Mouse (Mus musculus) cerebral cortex, adult 2 months (tissue): ENCODE results near the gene Sgsm3.

Experiments
- WGBS: fragments of 180-500 bp; shearing (Covaris S2); methylation state at CpG from one replicate; pipeline ENCODE4 v1.1.7; 2018; 5-methylcytosine and 5-hydroxymethylcytosine counted together

Sgsm3 gene

DNA sequence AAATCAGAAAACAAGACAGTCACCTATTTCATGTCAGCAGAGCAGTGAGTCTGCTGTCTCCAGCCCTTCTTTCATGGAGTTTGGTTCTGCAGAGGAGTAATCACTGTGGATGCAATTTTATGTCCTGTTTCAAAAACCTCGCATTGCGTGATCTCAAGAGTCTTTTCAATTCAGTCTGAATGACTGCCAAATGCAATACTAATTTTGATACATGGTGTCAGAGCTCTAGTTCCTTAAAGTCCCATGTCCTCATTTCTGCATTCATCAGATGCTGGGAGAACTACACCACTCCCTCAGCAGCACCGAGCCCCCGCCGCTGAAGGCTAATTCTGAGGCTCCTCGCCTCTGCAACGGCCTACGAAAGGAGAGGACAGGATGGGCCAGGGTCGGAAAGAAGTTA lies 46.3 kb downstream of the Sgsm3 start:
- WGBS = 51% methylated on average over 9 of the region's 9 CpGs

DNA sequence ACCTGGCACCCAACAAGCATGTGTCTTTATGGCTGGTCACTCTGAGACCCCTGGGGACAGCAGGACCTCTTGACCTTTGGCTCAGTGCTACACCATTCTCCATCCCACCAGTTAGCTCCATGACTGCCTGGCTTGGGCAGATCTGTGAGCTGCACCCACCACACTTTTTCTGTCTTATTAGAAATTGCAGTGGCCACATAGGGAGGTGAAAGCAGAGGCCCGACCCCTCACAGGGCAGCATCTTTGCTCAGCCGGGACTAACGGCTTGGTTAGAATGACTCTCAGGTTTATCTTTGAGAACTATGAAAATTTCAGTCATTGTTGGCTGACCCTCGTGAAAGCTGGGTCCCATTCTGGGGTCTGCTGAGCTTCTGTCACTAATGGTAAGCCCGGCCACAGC lies 49.3 kb downstream of the Sgsm3 start:
- 82% methylated on average over 5 of the region's 5 CpGs for WGBS

DNA sequence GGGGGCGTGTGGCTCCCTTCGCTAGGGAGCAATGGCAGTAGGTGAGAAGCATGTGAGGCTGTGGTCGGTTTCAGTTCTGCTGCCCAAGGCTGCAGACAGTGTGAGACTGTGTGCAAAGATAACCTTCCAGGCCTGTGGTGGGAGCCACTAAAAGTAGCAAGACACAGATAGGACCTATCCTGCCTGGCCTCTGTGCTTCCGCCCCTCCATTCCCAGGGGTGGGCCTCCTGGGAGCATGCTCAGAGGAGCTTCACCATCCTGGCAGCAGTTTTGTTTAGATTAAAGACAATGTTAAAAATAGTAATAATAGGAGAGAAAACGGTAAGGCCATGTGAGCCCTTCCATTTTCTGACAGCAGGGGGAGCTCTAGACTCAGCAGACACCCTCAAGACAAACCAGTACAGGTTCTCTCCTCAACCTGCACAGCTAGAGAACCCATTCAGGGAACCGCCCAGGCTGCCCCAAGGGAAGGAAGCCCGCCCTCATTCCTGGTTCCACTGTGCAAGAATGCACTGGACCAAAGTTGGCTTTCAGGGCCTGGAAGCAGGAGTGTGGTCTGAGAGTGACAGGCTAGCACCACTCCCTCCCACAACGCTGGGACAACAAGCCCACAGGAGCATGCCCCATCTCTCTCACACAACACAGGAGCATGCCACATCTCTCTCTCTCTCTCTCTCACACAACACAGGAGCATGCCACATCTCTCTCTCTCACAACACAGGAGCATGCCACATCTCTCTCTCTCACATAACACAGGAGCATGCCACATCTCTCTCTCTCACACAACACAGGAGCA lies 50.0 kb downstream of the Sgsm3 start:
- WGBS = 27% methylated on average over 8 of the region's 8 CpGs

DNA sequence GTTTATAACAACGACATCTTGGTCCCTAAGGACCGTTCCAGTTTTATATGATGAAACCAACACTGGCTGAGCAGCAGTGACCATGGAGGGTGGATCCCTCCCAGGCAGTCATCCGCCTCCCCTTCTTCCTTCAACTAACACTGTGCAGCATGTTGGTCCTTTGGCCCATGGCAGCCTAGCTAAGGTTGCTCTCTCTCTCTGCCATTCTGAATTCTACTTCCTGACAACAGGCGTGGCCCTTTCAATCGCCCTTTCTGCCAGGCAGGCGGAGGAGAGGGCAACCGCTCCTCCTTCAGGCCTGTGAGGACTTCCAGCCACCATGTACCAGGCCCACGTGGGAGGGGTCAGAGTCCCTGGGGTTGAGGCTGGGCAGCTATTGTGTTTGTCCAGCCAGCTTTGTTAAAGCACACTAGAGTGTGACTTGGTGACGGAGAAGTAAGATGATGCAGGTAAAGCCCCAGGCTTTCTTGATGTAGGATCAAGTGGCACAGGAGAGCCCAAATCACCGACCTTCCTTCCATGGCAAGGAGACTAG lies 53.4 kb downstream of the Sgsm3 start:
- WGBS = 85% methylated on average over 10 of the region's 10 CpGs

DNA sequence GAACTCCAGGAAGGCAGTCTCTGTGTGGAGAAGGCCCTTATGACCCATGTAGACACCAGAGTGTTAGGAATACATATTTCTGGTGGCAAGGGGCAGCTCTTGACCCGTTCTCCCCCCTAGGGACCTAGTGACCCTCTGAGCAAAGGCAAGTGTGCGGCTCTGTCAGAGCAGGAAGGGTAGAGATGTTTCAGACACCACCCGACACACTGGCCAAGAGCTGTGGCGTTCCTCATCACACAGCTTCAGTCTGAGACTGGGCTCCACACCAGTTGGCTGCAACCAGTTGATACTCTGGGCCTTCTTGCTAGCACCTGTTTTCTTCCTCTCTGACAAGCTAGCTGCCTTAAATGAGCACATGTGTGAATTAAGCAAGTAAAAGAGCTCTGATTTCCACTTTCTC lies 54.0 kb downstream of the Sgsm3 start:
- WGBS = 70% methylated on average over 4 of the region's 4 CpGs

DNA sequence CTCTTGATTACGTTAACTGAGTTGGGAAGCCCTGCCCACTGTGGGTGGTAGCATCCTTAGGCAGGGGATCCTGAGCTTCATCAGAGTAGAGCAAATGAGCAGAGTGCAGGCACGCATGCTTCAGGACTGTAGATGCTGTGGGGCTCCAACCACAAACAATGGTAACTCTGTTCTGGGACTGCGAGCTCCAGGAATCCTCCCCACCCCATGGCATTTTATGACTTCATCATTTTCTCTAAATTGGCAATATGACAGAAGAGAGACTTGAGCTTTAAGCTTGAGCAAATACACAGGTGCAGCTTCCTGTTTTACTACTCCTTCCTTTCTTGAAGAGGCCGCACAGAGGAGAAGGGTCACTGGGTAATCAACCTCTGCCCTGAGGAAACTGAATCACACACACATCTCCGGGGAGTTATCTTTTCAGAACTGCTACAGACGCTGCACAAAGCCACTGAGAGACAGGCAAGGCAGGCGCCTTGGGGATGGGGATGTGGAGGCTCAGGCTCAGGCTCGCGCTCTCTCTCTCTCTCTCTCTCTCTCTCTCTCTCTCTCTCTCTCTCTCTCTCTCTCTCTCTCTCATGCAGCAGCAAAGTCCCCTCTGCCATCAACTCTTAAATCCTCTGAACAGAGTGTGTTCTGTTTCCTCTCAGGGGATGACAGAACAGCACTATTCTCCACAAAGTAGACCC lies 55.5 kb downstream of the Sgsm3 start:
- WGBS = 48% methylated on average over 9 of the region's 9 CpGs

DNA sequence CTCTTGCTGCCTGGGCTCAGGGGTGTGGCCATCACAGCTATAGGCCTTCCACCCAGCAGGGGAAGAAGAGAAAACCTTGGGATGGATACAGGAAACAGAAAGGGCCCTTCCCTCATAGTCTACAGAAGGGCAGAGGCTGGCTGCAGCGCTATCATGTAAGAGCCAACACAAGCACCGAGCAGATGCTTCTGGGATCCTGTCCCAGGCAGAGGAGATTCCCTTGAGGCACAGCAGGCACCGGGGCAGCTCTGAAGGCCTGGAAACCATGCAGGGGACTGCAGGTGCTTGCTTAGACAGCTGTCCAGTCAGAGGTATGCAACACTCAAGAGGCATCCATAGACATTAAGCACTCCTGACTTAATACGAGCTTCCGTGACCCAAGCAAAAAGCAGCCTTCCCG lies 56.6 kb downstream of the Sgsm3 start:
- WGBS = 67% methylated on average over 6 of the region's 6 CpGs

DNA sequence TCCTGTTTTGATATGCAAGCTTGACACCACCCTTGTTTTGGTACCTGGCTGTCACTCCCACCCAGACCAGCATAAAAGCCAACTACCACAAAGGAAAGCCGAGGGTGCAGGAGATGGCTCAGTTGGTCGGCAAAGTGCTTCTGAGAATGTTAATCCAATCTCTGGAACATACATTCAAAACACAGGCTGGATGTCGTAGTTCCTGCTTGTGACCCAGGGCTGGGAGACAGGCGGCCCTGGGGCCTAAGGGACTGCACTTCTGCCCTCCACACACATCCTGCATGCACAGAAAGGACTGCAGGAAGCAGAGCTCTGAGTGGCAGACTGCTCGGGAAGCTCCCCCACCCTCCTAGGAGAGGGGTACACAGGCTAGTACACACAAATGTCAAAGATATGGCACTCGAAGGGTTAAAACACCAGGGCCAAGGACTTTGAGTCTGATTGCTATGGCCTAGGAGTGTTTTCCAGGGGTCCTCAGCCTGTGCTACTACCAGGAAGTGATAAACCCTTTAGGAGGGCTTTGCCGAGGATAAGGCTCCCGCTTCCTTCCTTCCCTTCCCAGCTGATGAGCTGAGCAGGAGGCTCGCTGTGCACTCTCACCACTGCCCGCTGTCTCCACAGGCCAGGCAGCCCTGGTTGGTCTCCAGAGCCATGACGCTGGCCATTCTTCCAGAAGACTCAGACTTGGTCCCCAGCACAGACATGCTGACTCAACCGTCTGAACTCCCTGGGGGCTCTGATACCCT lies 58.0 kb downstream of the Sgsm3 start:
- 78% methylated on average over 12 of the region's 12 CpGs for WGBS

DNA sequence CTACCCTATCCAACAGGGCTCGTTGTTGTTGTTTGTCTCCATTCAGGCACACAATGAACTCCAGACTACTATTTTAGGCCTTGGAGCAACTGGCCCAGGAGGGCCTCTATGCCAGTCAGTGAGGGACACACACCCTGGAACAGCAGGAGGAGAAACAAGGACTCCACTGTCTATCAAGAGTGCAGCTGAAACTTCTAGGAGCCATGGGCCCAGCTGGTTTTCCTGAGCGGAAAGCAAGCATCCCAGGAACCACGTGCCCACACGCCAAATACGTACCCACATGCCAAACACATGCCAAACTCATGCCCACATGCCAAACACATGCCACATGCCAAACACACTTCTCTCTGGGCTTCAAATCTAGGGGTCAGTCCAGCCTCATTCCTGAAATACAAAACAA lies 60.9 kb downstream of the Sgsm3 start:
- 61% methylated on average over 5 of the region's 5 CpGs for WGBS

DNA sequence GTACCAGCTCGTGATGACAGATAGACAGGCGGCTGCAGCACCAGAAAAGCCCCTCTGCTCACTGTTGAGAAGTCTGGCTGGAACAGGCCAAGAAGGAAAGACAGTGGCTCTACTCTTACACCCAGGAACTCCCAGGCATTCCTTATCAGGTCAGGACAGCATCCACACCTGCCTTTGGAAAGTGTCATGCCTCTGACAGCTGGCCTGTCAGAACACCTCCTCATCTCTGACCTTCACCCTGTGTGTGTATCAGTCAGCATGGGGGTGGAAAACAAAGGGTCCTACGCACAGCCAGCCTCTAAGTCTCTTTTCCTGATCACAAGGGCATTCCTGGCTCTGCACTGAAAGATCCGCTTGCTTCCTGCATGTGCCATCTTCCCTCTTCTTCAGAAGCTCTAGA lies 64.2 kb downstream of the Sgsm3 start:
- WGBS = 82% methylated on average over 4 of the region's 4 CpGs

DNA sequence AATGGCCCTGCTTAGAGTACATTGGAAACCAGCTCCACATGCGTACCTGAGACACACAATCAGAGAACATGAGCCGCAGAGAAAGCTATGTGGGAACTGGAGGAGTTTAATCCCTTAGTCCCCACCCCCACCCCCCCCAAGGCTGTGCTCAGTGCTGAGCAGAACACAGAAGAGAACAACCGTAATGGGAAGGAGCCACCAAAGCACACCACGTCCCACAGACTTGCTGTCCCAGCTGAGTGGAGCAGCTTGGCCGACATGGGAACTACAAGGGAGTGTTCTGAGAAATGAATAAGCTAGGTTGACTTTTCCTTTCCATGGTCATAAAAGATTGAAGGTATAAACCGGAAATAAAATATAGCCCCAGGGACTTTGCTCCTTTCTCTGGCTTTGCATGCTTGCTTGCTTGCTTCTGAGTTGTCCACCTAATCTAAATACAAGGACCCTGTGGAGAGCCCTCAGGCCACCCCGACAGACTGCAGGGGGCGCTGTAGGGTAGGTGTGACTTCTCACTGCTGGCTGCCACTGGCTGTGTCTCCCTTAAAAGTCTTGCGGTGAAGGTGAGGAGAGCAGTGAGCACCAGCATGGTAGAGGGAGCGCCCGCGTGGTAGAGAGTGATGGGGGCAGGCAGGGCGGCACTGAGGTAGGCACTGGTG lies 64.8 kb downstream of the Sgsm3 start:
- WGBS = 62% methylated on average over 13 of the region's 13 CpGs

DNA sequence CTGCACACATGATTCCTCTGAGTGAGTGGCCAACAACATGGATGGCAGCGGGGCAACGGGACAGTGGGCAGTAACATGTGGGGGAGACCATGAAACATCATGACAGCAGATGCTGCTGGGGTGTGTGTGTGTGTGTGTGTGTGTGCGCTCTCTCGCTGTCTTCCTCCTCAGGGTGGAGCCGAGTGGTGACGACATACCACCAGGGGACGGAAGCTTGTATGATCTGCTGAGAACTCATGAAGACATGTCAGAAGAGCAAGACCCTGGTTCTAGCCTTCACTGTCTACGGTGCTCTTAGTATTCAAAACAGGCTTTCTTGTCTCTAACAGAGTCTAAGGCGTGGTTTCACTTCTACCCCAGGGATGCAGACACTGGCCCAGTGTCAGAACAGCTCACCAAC lies 66.9 kb downstream of the Sgsm3 start:
- WGBS = 79% methylated on average over 9 of the region's 9 CpGs

DNA sequence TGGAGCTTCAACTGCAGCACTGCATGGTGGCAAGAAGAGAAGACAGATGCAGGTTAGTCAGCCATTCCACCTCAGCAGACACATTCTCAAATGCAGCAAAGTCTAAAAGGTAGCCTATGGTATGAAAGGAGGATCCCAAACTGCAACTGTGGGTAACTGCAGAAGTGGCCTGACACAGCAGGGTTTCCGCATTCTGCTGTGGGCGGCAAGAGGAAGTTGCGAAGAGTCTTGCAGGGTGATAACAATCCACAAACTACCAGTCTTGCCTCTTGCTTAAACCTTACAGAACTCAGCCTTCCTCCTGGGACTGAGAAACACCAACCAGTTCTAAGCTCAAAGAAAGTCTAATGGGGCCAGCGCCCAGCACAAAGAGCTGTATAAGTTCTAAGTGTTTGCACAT lies 67.8 kb downstream of the Sgsm3 start:
- 72% methylated on average over 4 of the region's 4 CpGs for WGBS

DNA sequence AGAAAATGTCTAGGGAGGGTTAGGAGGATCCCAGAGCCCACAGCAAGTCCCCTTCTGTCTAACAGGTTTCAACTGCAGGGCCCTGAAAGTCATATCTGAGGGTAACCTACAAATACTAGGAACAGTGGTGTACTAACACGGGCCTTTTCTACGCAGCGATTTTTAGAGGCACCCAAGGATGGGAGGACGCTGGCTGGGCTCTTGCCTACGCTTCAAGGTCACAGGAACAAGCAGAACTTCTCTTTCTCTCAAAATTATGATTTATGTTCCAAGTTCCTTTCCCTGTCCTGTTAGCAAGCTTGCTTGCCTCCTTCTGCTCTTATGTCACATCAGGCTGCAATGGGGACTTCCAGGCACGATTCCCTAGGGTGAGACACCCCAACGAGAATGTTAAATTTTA lies 68.5 kb downstream of the Sgsm3 start:
- WGBS = 88% methylated on average over 7 of the region's 7 CpGs

DNA sequence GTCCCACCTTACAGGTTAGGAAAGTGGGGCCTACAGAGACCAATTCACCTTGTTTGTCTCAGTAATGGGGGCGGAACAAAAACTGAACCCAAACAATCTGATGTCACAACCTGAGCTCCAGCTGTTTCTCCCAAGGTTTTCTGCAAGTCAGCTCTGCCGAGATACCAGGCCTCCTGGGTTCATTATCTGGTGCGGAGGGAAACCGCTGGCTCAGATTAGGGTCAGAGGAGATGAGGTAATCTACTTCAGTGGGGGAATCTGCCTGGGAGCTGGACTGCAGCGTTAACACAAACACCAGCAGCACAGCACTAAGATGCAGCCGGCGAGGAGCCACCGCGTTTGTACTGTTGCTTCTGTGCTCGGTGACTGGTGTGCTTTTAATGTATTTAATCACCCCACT lies 69.9 kb downstream of the Sgsm3 start:
- 73% methylated on average over 10 of the region's 10 CpGs for WGBS

DNA sequence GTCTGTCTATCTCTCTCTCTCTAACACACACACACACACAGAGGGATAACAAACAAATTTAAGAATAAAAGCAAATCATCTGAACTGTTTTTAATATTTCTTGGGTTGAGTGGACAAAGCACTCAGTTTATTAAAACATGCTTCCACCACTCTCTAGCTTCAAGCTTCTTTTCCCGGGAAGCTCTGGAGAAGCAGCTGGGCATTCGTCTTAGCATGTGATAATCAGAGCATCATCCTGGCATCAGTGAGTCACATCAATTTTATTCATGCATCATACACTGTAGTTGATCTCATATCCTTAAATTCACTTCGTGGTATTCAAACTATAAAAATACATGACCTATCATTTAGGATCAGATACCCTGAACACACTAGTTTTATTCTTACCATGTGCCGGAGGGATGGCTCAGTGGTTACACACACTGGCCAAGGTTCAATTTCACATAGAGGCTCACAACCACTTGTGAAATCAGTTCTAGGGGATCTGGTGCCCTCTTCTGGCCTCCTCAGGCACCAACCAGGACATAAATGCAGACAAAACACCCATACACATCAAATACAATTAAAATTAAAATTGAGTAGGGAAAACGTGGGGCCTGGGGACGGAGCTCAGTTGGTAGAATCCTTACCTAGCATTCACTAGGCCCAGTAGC lies 72.0 kb downstream of the Sgsm3 start:
- WGBS = 49% methylated on average over 6 of the region's 6 CpGs

DNA sequence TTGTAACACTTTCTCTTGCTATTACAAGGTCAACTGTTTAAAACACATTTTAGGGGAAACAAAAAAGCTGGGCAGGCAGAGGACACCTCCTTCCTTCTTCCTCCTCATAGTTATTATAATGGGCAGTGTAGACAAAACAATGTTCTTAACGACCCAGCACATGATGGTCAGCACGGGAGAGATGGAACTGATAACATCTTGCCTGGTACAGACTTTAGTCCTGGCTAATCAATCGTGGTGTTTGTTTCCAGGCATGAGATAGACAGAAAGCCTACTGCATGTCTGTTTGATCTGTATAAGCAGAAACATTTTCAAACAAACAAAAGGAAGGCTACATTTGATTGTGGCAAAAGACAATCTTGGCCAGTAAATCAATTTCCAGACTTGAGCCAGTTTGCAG lies 72.9 kb downstream of the Sgsm3 start:
- WGBS = 61% methylated on average over 3 of the region's 3 CpGs

DNA sequence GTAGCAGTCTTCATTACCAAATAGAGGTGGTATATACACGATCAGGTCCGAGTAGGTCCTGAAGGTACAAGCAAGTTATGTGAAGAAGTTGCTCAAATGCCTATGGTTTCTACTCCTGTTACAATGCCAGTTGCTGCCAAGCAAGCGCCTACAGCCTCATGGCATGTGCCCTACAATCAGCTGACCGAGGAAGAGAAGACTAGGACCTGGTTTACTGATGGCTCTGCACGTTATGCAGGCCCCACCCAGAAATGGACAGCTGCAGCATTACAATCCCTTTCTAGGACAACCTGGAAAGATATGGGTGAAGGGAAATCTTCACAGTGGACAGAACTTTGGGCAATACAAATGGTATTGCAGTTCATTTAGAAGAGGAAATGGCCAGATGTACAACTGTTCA lies 74.9 kb downstream of the Sgsm3 start:
- 95% methylated on average over 5 of the region's 5 CpGs for WGBS

DNA sequence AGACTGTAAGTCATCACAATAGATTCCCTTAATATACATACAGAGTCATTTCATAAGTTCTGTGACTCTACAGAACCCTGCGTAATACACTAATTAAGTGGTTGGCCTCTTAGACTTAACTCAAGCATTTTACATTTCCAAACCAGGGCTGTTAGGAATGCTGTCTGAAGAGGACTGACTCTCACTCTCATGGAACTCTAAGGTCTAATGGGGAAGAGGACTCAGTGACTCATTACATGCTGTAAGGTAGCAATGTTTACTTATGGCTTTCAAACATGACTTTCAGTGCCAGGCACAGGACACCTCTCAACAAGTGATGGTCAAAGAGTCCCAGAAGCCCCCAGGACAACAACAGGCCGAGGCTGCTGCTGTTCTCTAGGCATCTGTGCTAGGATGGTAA lies 77.9 kb downstream of the Sgsm3 start:
- 97% methylated on average over 2 of the region's 2 CpGs for WGBS

DNA sequence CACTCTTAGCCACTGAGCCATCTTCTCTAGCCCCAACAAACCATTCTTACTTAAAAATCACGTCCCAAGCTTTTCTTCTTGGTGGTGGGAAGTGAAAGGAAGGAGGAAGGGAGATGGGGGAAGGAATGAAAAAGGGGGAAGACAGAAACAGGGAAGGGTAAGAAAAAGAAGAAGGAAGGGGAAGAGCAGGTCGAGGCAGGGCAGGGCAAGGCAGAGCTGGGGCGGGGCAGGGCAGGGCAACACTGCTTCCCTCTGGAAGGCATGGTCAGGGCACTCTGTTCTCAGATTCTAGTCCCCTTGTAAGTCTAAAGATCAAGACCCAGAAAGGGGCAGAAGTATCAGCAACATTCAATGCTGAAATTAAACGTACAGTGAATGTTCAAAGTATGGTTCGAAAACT lies 80.2 kb downstream of the Sgsm3 start:
- 91% methylated on average over 5 of the region's 5 CpGs for WGBS

DNA sequence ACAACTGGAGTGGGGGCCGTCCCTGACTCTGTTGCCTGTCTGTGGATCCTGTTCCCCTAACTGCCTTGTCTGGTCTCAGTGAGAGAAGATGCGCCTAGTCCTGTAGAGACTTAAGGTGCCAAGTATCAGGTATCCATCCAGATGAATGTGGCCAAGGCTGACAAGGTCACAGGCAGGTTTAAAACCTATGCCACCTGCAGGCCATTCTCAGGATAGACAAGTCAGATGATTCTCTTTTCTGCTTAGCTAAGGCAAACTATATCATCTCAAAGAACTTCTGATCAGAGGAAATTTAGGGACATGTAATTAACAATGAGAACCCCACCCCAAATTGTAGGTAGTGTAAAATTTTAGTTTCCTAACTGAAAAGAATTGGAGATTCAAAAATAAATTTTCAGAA lies 83.4 kb downstream of the Sgsm3 start:
- 100% methylated on average over 2 of the region's 2 CpGs for WGBS
